Mouse (Mus musculus): ENCODE data around the gene Gm14226.

DNA sequence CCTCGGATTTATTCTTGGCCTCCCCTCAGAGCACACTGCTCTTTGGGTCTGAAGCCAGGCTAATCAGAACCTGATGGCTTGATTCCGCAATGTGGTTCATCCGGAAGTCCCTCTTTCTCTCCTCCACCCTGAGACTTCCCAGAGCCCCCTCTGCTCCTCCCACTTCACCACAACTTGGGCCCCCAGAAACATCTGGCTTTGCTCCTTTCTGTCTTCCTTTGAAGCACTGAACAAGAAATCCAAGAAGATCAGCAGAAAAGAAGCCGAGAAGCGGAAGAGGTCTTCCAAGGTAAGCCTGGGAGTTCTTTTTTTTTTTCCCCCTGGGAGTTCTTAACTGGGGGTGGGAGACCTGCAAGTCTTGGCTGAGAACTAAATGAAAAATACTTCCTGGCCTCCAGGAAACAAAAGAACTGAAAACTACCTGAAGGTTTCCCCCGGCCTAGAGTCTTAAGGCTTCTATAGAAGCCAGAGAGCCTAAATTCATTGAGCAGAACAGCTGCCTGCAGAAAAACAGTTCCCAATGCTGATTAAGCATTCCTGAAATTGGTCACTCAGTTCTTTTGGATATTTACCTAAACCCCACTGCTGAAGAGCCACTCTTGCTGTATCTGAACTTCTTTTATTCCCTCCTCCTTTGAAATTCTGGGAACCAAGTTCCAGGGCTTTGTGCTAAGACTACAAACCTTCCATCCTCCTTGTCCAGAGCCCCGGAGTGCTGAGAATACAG is 29.5 kb downstream of the Gm14226 start:
- TF ChIP-seq EP300 (IDR thresholded peaks at IDR 0.05; ENCODE audit: insufficient read depth, low read depth, low read length) (no peak), CTCF (IDR thresholded peaks at IDR 0.05) (no peak)

Data from heart, adult 2 months (tissue).